Mouse (Mus musculus) cerebellum, postnatal 4 days (tissue): Measurements from ENCODE around the gene Plscr2.
"Not testable (repeated sequence)": the region's sequence is repeated elsewhere in the genome, so short reads cannot be mapped to it uniquely, and the experiment has no call there.

Experiments used
- DNase-seq, 2 experiments: peaks; one replicate each; pipeline ENCODE4 v3.0.0; 2022; ENCODE audit warnings: low spot score in 2 of 2, mixed read lengths in 1 of 2

Gene Plscr2

DNA sequence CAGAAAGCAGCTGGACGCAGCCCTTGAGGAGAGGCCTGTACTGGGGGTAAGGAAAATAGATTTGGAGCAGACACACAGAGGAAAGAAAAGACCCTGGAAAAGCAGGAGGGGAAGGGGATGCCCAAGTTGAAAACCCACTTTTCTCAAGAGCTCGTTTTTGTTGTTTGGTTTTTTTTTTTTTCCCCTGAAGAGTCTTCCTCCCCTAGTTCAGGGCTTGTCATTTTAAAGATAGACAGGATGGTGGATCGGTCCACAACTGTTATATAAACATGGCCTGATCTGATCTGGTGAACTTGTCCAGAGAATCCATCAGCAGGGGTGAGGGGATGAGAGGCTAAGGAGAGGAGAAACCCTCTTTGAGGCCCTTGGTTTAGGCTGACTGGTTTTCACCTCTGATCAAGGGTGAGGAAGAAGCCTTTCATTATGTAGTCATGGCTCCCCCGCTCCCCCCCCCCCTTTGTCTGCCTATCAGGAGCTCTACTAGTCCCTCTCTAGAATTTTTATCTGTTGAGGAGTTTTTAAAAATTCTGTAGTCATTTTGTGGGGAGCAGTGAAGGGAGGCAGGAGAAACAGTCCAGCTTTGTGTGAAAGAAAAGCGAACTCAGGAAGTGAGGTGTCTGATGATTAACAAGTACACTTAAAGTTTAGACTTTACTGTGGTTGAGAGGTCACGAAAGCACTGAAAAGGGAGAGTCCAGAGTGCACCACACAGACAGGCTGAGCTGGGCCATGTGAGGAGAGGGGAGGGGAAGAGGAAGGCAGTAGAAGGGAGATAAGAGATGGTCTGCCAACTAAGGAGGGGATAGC is 1.2 kb upstream of the Plscr2 start:
- no peak for DNase-seq

DNA sequence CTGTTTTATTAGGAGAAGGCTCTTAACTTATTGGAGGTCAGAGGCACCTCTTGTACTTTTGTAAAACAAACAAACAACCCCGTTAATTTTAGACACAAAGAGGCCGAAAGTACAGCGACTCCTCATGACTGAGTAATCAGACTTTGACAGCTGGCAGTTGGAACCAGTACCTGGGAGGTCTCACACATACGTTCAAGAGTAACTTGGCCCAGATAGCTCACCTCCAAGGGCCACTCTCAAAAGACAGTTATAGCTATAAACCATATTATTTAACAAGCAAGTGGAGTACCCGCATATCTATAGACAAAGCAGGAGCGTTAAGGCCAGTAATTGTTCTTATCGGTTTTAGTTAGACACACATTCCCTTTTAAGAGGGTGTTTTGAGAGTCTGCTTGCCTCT is 958 bp downstream of the Plscr2 start:
- DNase-seq = no peak

DNA sequence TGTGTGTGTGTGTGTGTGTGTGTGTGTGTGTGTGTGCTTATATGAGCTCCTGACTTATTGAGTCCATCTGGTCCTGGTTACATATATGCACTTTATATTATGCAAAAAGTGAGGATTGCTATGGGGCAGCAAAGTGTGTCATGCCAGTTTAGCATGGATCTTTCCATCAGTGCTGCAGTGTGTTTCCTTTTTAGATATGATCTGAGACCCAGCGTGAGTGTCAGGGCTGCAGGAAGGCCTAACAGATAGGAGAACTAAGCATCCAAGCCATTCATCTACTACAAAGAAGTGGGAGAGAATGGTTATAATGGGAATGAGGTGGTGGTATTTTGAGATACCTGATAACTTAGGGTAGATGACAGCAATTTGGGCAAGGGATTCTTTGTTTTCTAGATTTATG is 4.6 kb downstream of the Plscr2 start:
- DNase-seq = no peak

DNA sequence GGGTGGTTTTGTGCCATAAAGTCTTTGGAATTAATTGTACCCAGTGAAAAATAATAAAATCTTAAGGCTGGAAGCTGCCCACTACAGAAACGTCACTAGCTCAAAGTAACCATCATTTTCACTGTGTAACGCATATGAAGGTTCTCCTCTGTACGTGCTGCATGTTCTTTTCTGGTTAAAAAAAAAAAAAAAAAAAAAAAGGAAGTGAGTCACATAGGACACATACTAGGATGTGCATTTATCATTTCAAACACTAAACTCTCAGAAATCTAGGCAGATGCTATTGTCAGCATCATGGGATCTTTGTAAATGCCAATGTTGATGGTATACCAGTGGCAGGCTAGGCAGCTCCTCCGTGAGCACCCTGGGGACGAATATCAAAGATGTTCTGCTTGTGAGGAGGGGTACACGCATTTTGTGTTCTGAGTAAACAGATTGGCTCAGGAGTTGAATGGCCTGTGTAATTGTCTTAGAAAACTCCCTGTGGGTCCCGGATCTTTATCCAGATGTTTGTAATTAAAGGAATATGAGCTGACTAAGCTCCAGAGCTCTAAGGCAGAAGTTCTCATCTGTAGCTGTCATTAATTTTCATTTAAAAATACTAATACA is 7.3 kb downstream of the Plscr2 start:
- no peak for DNase-seq

DNA sequence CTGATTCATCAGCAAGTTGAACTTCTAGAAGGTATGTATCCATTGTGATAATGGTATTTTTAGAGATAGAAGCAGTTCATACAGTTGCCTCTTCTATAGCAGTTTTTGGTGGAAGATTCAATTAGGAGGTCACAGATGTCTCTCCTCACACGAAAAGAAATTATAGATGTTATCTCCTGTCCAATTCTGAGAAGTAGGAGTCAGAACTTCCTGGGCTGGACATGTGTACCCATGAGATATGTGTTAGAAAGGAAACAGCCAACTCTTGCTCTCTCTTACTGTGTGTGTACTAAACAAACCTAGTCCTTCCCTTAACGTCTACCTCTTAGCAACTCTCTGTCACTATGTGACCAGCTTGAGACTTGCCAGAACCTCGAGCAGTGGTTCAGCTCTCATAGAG is 14.3 kb downstream of the Plscr2 start:
- DNase-seq = no peak

DNA sequence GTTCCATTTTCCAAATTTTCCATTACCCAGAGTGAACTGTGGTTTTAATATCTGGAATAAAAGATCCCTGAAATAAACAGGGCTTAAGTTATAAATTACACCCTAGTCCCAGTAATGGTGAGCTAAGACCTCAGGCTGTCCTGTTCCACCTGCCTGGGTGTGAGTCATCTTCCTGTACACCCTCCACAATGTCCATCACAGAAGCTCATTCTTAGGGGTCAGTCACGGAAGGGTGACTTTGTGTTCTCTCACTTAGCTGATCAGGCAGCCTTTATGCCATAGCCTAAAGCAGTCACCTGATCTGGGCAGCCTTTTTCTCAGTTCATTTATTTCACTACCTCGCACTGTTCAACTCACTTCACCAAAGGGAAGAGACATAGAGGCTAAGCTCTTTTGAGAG is 16.8 kb downstream of the Plscr2 start:
- no peak for DNase-seq

DNA sequence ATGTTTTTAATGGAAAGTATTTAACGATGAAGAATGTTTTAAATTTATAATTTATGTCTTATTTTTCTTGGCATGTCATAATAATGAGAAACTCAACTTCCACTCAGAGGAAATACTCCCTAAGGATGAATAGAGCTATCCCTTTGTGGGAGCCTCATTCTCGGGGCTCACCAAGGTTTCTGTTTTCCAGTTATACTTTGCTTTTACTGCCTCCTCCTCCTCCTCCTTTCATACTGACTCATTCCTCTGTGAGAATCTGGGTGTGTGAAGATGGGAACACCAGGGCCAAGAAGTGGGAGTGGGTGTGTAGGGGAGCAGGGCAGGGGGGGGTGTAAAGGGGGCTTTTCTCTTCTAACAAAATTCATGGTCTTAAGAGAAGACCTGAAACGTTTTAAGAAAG is 17.5 kb downstream of the Plscr2 start:
- DNase-seq = no peak

DNA sequence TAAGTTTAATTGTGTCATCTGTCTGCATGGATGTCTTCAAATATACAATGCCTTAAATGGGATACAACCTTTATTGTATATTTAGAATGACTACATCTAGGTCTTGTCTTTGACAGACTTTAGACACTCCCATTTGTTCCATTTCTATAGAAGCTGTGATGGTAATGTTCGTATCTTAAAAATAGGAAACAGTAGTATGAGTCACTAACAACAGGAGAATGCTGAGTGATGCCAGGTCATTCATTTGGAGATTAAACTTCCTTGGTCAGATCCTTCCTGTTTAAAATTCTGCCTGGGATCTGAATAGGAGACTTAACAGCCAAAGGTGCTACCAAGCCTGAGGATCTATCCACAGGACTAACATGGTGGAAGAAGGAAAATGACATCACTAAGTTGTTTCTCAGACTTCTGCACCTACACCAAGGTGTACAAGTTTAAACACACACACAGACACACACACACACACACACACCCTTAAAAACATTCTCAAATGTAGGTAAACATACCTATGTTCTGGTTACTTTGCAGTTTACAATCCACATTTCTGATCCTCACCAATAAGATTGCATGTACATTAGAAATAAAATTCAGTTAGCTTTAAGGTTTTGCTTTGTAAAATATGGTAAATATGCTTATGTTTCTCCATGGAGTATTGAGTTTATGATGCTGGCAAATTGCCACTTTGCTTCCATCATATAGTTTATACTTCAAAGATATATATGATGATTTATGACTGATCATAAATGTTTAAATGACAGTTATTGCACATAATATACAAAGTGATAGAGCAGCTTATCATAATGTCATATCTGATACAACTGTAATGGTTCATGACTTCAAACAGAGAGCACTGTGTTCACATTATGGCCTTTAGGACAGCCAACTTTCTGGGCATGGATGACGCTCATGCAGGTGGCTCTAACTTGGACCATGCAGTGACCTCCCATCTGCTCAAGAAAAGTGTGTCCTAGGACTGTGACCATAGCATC is 18.5 kb downstream of the Plscr2 start:
- DNase-seq = no peak

DNA sequence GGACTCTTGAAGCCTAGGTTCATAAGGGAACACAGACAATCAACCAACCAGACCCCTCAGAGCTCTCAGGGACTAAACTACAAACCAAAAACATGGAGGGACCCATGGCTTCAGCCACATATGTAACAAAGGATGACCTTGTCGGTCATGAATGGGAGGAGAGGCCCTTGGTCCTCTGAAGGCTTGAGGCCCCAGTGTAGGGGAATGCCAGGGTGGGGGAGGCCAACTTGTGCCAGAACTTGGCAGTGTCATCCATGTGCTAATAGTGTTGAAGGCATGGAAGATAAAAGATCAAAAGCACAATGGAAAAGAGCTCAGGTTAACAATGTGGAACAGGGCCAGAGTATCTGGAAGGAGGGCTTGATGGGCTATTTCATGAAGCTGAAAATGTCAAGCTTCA is 22.9 kb downstream of the Plscr2 start:
- DNase-seq = no peak

DNA sequence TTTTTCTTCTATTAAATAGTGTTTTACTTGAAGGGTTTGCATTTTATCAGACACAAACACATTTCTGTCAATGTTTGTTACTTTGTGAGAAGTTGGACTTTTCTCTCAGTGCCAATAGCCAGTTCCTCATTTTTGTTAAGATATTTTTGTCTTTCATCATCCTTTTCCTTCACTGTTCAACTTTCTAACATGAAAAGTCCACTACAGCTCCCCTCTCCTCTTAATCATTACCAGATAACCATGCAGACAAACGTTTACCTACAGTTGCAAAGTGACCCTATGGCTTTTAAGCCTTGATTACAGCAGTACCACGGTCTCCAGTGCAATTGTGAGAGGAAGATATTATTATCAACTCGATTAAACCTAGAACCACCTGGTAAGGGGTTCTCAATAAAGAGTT is 25.8 kb downstream of the Plscr2 start:
- no peak for DNase-seq

DNA sequence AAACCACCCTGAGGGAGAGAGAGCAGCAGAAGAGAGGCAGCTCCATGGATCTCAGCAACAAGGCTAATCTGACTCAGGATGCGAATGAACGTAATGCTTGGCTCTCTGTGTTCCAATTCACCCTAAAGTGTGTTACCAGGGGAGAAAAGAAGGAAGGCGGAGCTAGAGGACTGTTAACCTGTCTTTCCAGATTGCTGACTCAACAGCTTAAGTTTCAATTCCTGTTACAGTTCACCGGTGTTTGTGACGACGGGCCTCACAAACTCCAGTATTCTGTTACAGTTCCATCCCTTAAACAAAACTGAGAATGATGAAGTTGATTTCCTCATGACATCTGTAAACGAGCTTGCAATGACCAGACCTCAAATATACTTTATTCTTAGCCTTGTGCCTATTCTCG is 29.7 kb downstream of the Plscr2 start:
- no peak for DNase-seq

DNA sequence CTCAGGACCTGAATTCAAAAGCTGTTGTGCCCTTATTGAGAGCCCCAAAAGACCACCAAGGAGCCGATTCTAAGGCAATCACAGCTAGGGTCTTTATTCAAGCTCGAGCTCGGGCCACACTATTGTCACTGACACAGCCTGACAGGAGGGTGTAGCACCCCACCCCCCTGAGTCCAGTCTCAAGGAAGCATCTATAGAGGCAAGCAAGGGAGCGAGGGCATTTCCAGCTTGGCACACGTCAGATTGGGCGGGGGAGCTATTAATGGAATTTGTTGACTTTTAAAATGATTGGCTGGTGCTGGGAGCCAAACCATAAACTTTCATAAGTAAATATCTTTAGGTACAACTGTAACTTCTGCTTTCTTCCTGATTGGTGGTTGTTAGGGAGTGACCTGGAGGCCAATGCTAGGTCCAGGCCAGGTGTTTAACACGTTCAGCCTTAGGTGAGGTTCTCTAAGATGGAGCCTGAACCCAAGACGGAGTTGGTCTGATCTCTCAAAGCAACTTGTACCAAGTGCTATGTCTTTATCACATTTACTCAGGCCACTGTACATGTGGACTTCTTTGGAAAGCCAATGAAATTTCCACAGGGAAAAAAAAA is 30.3 kb downstream of the Plscr2 start:
- no peak for DNase-seq

DNA sequence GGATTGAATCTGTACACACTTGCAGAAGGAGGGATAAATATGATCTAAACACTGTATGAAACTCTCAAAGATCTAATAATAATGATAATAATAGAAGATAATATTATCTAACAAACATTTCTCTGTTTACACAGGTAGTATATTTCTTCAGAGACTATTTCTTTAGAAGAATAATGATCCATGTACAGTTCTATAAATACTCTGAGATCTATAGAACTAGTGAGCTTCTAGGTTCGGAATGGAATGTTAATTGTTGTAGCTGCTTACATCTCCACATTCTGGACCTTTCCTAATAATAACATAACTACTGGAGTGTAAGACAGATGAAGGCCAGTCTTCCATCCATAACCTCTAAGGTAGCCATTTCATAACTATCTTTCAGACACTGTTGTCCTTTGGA is 33.7 kb downstream of the Plscr2 start, which contains the start of gene 1700057G04Rik:
1700057G04Rik (plus strand) TSS at position 301 of the 400 bp plus-strand sequence.
- no peak for DNase-seq

DNA sequence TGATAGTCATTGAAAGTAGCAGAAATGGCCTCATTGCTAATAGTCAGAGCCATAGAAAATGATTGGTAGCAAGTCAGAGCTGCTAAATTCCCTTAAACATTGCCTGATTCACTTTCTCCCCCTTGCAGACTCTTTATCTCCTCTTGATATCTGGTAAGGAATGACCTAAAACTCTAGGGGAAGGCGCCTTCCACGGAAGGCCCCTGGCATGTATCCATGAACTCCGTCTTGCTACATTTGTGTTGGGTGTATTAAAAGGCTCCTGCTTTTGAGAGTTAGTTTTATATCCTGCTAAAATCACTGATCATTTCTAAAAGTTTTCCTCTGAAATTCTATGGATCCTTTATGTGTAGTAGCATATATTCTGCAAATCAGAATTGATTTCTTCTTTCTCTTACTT is 41.4 kb downstream of the Plscr2 start:
- no peak for DNase-seq

DNA sequence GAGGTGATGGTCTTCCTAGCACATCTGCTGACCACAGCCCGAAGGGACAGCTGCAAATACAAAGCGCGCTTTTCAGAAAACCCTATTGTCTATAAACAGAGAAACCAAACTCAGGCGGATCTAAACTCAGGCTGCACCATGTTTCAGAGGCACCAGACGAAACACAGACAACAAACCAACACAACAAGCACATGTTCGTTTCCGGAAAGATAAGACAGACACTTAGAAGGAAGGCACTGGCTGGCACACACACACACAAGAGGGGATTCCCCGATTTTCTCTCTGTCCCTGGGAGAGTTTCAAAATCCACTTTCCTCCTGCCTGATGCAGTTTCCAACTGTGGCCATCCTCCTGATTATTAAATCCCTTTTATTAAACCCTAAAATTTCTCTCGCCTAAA is 50.5 kb downstream of the Plscr2 start:
- not testable (repeated sequence) for DNase-seq

DNA sequence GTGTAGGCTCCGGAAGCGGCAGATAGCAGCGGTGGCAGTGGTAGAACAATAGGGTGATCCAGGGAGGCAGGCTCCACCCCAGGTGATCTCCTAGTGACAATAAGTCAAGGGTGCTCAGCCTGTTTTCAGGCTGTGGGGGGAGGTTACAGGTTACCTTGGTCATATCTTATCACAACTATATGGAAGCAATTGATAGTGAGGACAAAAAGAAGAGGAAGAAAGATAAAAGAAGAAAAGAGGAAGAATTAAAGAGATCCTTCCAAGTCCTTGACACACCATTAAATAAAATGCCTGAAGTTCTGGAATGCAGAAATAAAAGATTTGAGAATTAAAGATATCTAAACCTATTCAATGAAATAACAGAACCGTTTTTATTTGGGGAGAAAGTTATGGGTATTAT is 51.4 kb downstream of the Plscr2 start:
- no peak for DNase-seq

DNA sequence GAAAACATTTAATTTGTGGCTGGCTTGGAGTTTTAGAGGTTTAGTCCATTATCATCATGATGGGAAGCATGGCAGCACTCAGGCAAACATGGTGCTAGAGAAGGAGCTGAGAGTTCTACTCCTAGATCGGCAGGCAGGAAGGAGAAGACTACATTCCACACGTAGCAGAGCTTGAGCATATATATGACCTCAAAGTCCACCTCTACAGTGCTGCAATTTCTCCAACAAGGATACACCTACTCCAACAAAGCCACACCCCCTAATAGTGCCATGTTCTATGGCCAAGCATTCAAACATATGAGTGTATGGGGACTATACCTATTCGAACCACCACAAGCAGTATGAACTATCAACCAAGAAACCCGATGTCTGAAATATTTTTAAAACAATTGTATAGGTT is 56.0 kb downstream of the Plscr2 start:
- no peak for DNase-seq

DNA sequence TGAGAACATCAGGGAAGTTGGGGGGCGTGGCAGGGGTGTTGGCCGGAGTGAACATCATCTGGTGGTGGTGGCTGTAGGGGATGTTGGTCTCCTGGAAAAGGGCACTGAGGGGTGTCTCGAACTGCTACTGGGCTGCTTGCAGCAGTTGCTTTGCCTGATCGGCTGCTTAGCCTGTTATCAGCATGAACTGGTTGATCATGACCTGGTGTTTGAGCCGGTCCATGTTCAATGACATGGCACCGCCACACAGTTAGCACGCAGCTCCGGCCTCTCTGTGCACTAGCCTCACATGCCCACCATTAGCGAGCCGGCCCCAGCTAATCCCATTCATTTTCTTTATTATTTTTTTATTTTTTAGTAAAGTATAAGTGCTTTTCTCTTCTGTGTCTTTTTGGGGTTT is 59.4 kb downstream of the Plscr2 start:
- no peak for DNase-seq

DNA sequence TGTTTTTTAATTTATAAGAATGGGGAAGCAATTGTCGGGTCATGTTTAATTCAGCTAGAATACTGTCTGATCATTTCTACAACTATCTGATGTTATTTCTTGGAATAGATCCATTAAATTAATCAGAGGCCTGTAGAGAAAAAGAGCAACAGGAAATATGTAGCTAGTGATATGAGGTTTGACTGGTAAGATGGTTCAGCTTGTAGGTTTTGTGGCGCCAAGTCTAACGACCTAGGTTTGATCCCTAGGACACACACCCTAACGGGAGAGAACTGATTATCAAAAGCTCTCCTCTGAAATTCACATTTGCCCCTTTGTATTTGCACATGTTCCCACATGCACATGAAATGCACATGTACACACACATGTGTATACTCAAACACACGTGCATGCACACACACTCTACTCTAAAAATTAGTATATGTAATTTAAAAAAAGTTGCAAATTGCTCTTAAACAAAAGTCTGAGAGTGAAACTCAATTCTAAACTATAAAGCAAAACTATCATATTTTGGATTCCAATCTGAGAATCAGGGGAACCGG is 59.9 kb downstream of the Plscr2 start:
- DNase-seq = no peak

DNA sequence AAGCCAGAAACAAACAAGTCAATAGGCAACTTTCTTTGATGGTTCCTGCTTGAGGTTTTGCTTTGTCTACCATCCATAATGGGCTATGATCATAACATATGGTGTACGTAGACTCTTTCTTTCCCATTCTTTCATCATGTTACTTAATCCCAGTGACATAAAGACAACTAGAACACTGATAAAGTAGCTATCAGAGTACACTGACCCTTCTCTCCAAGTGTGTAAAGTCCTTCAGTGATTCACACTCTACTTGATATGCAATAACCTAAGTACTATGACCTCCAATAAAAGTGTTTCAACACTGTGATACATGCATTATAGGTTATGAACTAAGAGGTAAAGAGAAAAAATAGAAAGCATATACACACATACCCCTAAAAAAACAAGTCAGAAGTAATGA is 61.7 kb downstream of the Plscr2 start:
- DNase-seq = no peak

DNA sequence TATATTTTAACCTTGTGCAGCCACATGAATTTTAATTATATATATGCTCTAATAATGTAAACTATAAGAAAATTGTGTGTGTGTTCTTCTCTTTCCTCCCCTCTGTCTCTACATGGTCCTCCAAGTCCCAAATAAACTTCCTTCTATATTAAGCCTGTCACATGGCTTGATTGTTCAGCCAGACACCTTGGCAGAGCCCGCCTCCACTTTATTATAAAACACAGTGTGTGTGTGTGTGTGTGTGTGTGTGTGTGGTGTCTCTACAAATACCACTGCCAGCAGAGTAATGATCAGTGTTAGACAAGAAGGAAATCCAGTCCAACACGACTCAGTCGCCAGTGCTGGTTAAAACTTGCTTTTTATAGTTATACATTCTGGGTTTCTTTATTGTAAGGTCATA is 62.3 kb downstream of the Plscr2 start:
- DNase-seq = no peak

DNA sequence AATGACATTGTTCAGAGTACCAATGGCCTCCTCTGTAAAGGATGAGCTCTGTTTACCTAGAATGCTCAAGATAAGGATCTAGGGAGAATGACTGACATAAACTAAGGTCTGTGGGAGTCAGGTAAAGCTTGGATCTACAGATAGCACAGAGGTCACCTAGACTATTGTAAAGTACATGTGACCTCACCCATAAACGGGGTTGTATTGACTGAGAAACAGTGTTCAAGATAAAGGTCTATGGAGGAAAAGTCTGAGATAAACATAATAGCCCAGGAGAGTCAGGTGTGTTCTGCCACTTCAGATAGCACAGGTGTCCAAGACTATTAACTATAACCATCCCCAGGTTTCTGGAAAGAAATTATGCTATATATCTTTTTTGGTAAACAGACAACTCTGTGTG is 63.6 kb downstream of the Plscr2 start:
- no peak for DNase-seq
